Mouse (Mus musculus): Measurements from ENCODE around the gene Plppr4.
A peak's percentile ranks its signal among the peaks of the same experiment; 100 is the strongest.

Gene Plppr4

GRCm38 (mm10) chr3:117360528-117360927, at the start of gene Plppr4:
Gene Plppr4, minus strand, starts transcription at chr3:117360876.
- DNase-seq (ENCODE audit: low spot score in 2 of 2) = no peak

DNA sequence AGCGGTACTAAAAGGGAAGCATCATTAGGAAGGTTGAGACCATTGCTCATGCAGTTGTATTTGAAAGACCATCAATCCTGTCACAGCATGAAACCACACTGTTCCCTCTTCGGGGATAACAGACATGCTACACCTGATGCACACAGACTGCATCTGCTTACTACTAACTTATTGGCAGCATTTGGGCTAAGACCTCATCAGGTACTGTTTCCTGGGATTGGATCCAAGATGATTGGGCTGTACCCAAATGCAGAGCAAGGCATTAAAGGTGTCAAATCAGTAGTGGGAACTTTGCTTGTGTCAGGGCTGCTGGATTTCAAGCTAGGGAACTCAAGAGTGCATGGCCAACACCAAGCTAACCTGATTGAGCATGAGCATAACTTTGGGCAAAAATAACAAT, 45.1 kb upstream of the Plppr4 start:
- no peak for DNase-seq (ENCODE audit: low spot score in 2 of 2)

GRCm38 (mm10) chr3:117403740-117404139, 43.1 kb upstream of the Plppr4 start:
- no peak for DNase-seq (ENCODE audit: low spot score in 2 of 2)

GRCm38 (mm10) chr3:117366041-117366440, 5.4 kb upstream of the Plppr4 start:
- no peak for DNase-seq (ENCODE audit: low spot score in 2 of 2)

- peak; percentile 43 to 59 for DNase-seq (ENCODE audit: low spot score in 2 of 2)
Measured at GRCm38 (mm10) chr3:117359686-117360521, 772 bp downstream of the Plppr4 start.

DNA sequence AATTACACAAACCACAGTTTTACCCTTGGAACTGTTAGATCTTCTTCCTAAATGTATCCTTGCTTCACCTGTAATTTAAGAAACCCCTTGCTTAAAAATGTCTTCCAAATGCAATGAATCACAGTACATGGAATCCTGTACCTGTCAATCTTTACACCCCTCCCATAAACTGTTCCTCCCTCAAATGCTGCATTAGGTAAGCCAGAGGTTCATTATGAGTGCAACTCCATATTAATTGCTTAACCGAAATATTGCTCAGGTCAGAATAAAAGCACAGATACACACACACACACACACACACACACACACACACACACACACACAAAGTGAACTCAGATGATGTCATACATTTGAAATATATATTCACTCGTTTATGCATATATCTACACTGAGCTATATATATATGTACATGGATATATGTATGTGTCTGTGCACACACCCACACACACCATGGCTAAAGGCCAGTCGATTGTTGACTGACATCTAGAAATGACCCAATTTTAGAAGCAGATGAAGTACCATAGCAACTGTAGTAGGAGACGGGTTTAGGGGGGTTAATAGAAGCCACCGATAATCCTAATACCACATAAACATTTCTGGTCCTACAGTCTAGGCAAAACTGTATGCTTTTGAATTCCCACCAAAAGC, 1.6 kb downstream of the Plppr4 start:
- DNase-seq (ENCODE audit: low spot score in 2 of 2) = no peak

DNA sequence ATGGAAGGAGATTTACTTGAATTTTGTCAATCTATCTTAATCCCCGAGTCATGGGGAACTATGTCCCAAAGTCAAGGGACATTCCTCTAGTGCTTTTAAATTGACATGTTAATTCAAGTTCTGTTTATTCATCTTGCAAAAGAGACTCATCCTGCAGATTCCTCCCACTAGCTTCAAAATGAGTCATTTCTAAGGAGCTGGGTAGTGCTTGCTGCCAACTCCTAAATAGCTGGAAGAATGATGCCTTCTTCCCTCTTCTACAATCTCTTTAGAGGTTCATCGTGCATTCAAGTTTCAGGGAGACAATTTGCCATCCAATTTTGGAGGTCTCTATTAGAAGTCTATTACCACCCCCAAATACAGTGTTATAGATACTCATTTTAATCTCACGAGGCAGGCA, 3.3 kb downstream of the Plppr4 start:
- no peak for DNase-seq (ENCODE audit: low spot score in 2 of 2)

DNA sequence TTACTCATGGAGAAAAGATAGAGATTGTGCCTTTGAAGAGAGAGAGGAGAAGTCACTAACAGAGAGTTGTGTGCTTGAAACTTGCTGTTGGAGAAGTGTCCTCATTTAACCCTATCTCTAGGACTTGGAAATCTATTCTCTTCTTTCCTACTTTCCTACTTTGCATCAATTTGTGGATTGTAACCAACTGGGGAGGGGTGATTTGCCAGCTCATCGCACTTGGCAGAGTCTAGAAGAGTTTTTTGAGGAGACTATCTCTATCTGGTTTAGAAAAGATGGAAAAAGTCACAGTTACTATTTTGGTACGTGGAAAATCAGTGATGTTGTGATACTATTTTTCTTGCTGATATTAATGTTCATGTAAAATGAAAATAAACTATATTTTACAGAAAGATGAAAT, 6.7 kb downstream of the Plppr4 start:
- DNase-seq (ENCODE audit: low spot score in 2 of 2) = no peak

- DNase-seq (ENCODE audit: low spot score in 2 of 2) = peak in 1 of 2 experiments; percentile 52
Measured at GRCm38 (mm10) chr3:117346351-117346750, 14.3 kb downstream of the Plppr4 start.

- DNase-seq (ENCODE audit: low spot score in 2 of 2) = no peak
Measured at GRCm38 (mm10) chr3:117331502-117331901, 29.2 kb downstream of the Plppr4 start.

- no peak for DNase-seq (ENCODE audit: low spot score in 2 of 2)
Measured at GRCm38 (mm10) chr3:117329485-117329884, 31.2 kb downstream of the Plppr4 start.

- no peak for DNase-seq (ENCODE audit: low spot score in 2 of 2)
Measured at GRCm38 (mm10) chr3:117326551-117326950, 34.1 kb downstream of the Plppr4 start.

GRCm38 (mm10) chr3:117319671-117320070, 41.0 kb downstream of the Plppr4 start:
- DNase-seq (ENCODE audit: low spot score in 2 of 2) = no peak

DNA sequence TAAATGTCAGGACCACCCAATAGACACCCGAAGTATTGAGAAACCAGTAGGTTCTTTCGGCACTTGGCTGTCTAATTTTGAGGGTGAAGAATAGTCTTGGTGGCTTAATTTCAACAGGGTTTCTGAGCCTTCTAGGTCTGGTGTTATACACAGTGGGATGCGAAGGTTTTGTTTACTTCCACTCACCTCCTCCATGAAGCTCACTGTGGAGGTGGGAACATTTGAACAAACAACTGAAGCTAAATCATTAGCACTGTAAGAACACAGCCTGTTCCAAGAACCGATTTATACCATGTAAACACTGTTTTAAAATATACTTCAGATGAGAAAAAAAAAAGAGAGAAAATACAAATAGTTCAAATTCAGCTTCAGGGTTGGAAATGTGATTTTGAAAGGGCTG, 47.3 kb downstream of the Plppr4 start:
- no peak for DNase-seq (ENCODE audit: low spot score in 2 of 2)

DNA sequence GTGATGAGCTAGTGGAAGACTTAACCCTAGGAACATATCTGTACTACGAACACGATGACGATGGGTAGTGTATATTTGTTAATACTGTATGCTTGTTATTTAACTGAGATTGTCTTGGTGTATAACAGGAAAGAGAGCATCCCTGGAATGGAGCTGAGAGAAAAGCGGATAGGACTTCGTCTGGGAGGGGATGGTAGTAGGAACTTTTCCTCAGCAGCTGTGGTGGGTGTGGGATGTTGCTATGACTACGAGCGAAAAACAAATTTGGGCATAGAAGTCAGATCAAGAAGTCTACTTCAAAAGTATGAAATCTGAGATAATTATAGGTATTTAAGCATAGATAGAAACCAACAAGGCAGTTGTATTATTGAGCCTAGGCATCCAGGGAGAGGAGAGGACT, 48.6 kb downstream of the Plppr4 start:
- DNase-seq (ENCODE audit: low spot score in 2 of 2) = no peak

DNA sequence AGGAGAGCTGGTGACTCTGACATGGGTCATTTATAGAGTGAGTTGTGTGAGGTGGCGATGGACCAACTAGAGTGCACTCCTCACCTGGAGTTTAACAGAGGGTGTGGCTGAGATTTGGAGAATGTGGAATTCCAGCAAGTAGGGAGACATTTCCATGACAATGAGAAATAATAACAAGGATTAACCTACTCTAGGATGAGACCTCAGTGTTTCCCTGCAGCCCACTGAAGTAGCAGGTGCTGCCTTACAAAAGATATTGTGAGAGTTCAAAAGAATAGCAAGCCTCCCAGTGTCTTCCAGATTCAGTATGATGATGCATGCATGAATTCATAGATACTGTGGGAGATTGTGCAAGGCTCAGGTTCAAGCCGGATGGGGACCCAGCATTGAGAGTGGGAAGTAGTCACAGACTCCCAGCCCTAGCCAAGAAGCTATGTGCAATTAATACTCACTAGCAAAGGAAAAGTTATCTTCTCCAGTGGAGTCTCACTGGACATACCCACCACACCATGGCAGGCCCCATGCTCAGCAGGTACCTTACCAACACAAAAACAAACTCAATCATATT, 49.8 kb downstream of the Plppr4 start:
- no peak for DNase-seq (ENCODE audit: low spot score in 2 of 2)

DNA sequence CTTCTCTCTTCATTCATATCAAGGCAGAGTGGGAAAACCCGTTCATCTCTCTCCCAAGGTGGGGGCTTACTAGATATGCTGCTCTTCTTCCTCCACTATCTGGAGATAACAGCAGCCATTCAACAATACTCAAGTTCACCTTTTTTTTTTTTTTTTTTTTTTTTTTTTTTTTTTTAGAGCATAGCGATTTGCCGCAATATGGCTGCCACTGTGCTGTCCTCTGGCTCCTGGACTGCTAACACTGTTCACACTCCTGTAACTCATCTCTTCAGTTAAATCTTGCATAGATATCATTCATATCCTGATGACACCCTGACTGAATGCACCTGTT, 51.1 kb downstream of the Plppr4 start:
- no peak for DNase-seq (ENCODE audit: low spot score in 2 of 2)

- no peak for DNase-seq (ENCODE audit: low spot score in 2 of 2)
Measured at GRCm38 (mm10) chr3:117308895-117309579, 51.6 kb downstream of the Plppr4 start.

DNA sequence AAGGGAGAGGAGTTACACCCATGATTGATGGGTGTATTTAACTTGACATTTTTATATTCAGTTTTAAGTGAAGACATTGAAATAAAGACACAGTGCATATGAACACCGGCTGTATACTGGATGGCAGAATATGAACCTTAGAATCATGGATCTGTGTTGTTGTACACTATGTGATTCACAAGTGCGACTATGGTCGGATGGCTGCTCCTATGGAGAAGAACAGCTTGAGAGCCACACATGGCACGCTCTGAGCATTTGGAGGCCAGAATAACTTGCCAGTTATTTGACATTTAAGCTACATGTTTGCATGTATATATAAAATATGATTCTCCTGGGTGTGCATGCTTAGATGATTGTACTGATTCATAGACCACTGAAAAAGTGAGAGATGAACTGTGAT, 53.1 kb downstream of the Plppr4 start:
- no peak for DNase-seq (ENCODE audit: low spot score in 2 of 2)

DNA sequence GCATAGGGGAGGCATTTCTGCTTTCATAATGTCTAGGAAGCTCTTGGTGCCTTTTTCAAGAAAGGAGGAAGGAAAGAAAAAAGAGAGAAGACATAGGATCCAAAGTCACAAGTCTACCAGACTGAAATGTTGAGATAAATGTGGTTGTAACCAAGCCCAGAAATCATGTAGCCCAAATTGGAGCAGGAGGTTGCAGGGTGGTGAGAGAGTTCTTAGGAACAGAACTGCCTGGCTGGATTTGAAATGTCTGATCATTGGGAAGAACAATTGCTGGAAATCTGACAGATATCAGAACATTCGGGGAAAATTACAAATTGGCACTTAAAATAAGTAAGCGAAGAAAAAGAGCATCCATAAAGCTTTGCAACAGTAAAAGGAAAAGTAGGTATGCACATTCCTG, 56.6 kb downstream of the Plppr4 start:
- DNase-seq (ENCODE audit: low spot score in 2 of 2) = no peak

GRCm38 (mm10) chr3:117300735-117301271, 59.9 kb downstream of the Plppr4 start:
- DNase-seq (ENCODE audit: low spot score in 2 of 2) = no peak

GRCm38 (mm10) chr3:117297735-117298134, 62.9 kb downstream of the Plppr4 start:
- no peak for DNase-seq (ENCODE audit: low spot score in 2 of 2)

Data from cerebellum, postnatal 4 days (tissue).